Mouse (Mus musculus) regulatory T cell (primary cell): ENCODE data around the gene Arpc2.

Source experiments
- in situ Hi-C: fragments of 300-600 bp; cut with MboI, MseI; formaldehyde crosslinking; loops from one replicate; pipeline ENCODE4 v1.15.1; 2025; ENCODE audit warnings: high pct_unique_total_duplicates

Arpc2 gene

GRCm38 (mm10) chr1:74235938-74236589, at the start of gene Arpc2:
Arpc2 (plus strand) TSS chr1:74236084.
- in situ Hi-C loops, result no loop called here

DNA sequence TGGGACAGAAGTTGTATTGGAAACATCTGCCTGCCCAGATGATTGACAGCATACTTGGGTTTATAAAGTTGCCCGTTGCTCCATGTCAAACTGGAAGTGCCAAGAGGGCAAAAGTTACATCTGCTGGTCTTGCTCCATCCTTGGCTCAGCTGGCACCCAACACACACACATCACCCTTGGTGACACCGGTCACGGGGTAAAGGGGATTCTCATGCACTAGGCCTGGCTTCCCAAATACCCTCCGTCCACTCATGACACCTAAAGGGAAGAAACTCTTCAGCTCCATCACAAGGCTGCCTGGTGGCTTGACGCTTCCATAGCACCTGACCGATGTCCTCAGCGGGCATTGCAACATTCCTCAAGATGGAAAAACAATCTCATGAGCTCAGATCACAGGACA, 45.4 kb upstream of the Arpc2 start:
- in situ Hi-C loops, result loop anchor here (10.0 kb wide), 1 partner anchor 614 kb away; no protein-coding TSS in a partner anchor

DNA sequence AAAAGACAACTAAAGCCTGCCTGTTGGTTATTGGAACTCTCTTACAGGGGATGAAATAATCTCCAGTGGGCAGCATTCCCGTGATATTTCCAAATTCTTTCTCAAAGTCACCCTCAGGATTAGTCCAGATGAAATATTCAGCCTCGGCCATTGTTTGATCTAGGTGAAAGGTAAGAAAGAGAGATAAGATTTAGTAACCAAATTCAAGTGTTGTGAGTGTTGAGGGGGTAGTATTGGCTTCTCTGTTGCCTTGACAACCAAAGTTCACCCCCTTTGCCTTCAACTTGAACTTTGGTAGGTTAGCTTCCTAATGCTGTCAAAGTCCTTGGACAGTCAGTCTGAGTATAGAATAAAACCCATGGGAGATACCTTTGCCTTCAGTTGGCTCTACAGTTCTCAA, 43.2 kb upstream of the Arpc2 start:
- in situ Hi-C loops, result loop anchor here (10.0 kb wide), 1 partner anchor 612 kb away; no protein-coding TSS in a partner anchor

DNA sequence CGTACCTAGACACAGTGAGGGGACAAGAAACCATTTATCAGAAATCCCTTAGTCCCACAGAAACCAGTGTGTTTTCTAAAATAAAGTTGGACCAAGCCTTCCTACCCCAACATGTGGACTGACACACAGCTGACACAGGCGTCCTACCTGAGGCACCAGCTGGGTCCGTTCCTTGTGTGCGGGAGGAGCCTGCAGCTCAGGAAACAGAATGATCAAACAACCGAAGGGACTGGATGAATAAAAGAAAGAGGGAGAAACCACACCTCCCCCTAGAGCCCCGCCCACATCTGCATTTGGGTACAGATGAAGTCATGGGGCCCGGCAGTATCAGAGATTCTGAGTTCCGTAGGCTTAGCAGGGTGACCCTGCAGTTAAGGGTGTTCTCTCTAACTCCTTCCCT, 41.4 kb upstream of the Arpc2 start, which contains the start of gene Cxcr1:
Cxcr1 (minus strand) TSS at position 187 of the 400 bp plus-strand sequence.
- in situ Hi-C loops, result loop anchor here (10.0 kb wide), 1 partner anchor 610 kb away; no protein-coding TSS in a partner anchor

GRCm38 (mm10) chr1:74195961-74196360, 39.9 kb upstream of the Arpc2 start:
- in situ Hi-C loops, result loop anchor here (10.0 kb wide), 1 partner anchor 609 kb away; no protein-coding TSS in a partner anchor

DNA sequence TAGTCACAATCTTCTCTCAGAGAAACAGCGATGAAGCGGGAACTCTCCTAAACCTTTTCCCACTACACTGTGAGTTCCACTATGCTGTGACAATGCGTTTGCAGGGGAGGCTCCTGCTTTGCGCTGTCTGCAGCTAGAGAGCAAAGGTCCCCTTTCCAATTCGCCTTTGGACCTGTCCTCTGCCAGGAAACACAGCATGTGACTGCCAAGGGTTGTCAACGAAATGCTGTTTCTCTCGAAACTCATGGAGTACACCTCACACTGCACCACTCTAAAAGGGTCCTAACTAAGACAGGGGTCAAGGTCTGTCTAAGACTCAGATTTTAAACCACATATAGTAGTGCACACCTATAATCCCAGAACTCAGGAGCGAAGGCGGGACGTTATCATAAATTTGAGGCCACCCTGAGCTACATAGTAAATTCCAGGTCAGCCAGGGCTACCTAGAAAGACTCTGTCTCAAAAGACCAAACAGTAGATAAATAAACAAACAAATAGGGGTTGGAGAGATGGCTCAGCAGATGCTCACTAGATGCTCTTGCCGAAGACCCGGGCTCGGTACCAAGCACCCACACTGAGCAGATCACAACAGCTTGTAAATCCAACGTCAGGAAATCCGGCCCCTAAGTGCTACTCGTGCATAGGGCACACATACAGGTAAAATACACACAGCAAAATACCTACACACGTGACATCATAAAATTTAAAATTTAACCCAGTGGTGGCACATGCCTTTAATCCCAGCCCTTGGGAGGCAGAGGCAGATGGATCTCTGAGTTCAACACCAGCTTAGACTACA, 39.1 kb upstream of the Arpc2 start:
- in situ Hi-C loops, result loop anchor here (10.0 kb wide), 1 partner anchor 608 kb away; no protein-coding TSS in a partner anchor

- in situ Hi-C loops, result loop anchor here (10.0 kb wide), 1 partner anchor 607 kb away; no protein-coding TSS in a partner anchor
Observed at GRCm38 (mm10) chr1:74197726-74198470, 38.0 kb upstream of the Arpc2 start.

- in situ Hi-C loops, result loop anchor here (10.0 kb wide), 1 partner anchor 606 kb away; no protein-coding TSS in a partner anchor
Observed at GRCm38 (mm10) chr1:74199046-74199445, 36.8 kb upstream of the Arpc2 start.

DNA sequence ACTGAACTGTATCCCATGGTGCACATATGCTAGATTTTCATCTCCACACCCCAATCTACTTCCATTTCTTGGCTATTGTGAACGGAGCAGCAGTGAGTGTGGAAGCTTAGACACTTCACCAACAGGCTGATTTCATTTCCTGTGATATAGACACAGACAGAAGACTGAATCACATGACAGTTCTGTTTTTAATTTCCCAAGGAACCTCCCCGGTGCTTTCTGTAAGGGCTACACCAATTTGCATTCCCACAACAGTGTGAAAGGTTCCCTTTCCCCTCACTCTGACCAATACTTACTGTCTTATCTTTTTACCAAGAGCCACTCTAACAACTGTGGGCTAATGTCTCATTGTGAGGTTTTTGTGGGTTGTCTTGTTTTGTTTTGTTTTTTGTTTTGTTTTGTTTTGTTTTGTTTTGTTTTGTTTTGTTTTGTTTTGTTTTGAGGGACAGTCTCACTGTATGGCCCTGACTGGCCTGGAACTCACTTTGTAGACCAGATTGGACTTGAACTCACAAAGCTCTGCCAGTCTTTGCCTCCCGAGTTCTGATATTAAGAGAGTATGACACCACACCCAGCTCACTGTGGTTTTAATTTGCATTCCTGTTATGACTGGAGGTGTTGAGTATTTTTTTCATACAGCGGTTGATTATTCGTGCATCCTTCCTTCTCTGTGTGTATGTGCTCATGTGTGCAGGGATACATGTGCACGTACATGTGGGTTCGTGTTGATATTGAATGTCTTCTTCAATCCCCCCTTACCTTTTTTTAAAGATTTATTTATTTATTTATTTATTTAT, 34.6 kb upstream of the Arpc2 start:
- in situ Hi-C loops, result no loop called here

DNA sequence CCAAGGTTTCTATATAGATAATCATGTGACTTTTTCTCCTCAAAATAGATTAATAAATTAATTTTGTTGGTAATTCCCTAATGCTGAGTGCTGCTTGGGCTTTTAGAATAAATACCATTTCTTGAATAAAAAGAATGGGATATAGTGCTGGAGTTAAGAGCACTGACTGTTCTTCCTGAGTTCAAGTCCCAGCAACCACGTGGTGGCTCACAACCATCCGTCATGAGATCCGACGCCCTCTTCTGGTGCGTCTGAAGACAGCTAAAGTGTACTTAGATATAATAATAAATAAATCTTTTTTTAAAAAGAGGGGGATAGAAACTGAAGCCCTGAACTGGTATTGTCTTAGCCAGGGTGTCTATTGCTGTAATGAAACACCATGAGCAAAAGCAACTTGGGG, 32.4 kb upstream of the Arpc2 start:
- in situ Hi-C loops, result no loop called here

GRCm38 (mm10) chr1:74205881-74206280, 30.0 kb upstream of the Arpc2 start:
- in situ Hi-C loops, result no loop called here

DNA sequence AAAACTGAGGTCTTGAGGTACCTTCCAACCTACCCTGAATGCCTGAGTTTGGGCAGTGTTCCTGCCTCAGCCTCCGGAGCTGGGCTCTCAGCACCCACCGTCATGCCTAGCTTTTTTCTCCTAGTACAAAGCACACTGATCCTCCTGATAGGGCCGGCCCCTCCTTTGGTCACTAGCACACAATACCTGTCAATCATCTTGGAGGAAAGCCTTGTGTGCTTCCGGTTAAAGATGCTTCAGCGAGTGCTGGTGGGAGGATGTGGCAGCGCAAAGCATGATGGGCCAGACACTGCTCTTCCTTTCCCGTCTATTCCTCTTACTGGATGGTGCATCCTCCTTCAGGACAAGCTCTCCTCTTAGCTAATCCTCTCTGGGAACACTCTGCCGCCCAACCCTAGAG, 29.2 kb upstream of the Arpc2 start:
- in situ Hi-C loops, result no loop called here

- in situ Hi-C loops, result no loop called here
Observed at GRCm38 (mm10) chr1:74207906-74208305, 28.0 kb upstream of the Arpc2 start.

GRCm38 (mm10) chr1:74208941-74209340, 26.9 kb upstream of the Arpc2 start:
- in situ Hi-C loops, result no loop called here

DNA sequence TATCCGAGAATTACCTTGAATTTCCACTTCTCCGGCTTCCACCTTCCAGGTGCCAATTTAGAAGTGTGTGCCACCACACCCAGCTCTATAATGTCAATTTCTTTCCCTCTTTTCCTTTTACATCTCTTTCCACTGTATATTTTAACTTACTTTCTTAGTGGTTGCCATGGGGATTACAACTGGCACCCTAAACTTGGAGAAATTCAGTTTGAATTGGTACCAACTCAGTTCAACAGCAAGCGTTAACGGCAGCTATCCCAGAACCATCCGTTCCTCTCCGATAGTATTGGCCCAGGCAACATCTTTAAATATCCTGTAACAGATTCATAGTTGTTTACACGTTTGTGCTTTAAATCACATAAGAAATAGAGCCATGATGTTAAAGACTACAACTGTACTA, 16.0 kb upstream of the Arpc2 start:
- in situ Hi-C loops, result no loop called here

DNA sequence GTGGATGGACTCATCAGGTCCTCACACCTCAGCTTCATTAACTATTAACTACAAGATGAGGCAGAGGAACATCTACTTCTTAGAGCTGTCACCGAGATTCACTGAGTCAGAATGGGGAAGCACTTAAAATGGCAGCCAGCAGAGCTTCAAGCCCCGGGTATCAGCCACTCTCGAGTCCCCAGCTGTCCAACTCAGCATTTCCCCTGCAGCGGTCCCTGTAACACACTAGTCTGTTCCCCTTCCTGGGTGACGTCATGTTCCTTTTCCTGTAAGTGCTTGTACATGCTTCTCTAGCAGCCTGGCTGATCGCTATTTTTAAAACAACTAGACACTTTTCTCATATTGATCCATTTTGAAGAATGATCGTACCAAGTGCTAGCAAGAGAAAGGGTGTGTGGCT, 8.6 kb upstream of the Arpc2 start:
- in situ Hi-C loops, result no loop called here

DNA sequence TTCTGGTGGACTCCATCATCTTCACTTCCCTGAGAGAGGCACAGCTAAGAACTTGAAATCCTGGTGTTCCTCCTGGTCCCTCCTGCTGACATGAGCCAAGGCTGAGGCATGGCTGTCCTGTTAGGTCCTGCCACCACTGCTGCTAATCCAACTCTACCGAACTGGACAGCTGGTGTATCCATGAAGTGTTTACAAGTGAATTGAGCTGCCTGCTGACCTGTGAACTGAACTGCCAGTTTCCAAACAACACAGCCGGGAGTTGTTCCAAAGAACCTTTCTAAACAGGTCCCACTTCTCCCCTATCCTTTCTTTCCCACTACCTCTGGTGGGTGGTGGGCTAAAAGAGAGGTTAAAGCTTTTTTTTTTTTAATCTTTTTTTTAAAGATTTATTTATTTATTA, 5.9 kb upstream of the Arpc2 start:
- in situ Hi-C loops, result no loop called here

- in situ Hi-C loops, result no loop called here
Observed at GRCm38 (mm10) chr1:74230992-74231391, 4.9 kb upstream of the Arpc2 start.

DNA sequence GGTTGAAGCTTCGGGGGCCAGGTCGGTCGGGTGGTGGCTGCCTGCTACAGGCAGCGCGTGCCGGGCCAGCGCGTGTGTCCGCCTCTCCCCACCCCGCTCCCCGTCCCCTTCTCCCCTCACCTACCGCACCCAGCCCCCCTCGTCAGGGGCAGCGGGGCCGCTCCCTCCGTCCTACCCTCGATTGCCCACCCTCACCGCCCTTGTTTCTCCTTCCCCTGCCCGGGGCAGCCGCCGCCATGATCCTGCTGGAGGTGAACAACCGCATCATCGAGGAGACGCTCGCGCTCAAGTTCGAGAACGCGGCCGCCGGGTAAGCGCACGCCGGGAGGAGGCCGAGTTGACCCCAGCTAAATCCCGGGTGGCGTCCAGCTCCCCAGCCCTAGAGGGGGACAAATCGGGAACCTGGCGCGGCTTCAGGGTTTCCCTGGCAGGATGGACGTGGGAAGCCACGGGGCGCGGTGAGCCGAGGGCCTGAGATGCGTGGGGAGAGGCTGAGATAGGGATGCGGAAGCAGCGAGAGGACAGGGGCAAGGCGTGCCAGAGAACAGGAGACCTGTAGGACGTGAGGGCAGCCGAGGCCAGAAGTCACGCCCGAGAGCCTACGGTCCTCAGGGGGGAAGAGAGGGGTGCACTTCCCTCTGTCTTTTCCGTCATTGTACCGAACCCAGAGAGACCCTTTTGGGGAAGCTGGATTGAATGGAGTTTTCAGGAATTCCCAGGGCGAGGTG, 870 bp downstream of the Arpc2 start:
- in situ Hi-C loops, result no loop called here

DNA sequence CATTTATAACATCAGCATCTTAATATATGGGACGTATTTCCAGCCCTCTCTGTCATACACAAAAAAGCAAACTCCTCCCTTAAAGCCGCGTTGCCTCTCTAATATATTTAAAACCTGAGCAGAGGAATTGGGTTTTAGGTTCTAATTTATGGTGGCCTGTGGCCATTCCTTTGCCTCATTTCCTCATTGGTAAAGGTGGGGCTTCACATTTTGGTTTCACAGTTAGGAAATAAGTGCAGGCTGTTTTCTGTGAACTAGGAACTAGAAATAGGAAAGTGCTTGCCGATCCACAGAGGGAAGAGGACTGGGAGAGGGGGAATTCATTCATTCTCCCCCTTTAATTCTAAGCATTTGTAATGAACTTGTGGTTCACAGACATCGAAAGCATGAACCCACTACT, 1.8 kb downstream of the Arpc2 start:
- in situ Hi-C loops, result no loop called here
